Mouse (Mus musculus) ES-E14 (cell line): ENCODE data around the gene Slc25a33. TPM values are rescaled to one million over a fixed set of nuclear protein-coding genes. Genes with fewer than 3 reads are reported as not detected.

Source experiments
- DNase-seq: peaks from one replicate; pipeline ENCODE4 v3.0.0-alpha.2; 2013; ENCODE audit warnings: low read depth, low spot score
- H3K27ac ChIP-seq: 2 replicates; pipeline ENCODE4 v1.5.1; 2012; ENCODE audit warnings: low read depth, mild to moderate bottlenecking, low read length, moderate library complexity, mixed read lengths; ENCODE audit not compliant: poor library complexity, insufficient read depth, severe bottlenecking
- H3K36me3 ChIP-seq: 2 replicates; pipeline ENCODE4 v1.6.1; 2012; ENCODE audit warnings: mild to moderate bottlenecking, low read length, moderate library complexity, mixed read lengths; ENCODE audit not compliant: control insufficient read depth, poor library complexity, insufficient read depth, severe bottlenecking
- H3K4me1 ChIP-seq, 2 experiments: fragments of 150-350 bp in 1 of 2; sonication (generic) in 1 of 2; 2 replicates each; pipeline ENCODE4 v1.6.1; 2012; ENCODE audit warnings: low read length in 2 of 2, mild to moderate bottlenecking in 1 of 2, mixed read lengths in 1 of 2; ENCODE audit not compliant: control insufficient read depth in 2 of 2, insufficient read depth in 2 of 2, poor library complexity in 1 of 2
- H3K4me3 ChIP-seq, 2 experiments: fragments of 150-350 bp in 1 of 2; sonication (generic) in 1 of 2; 2 replicates each; pipeline ENCODE4 v1.5.1; 2012; ENCODE audit warnings: low read length in 2 of 2, low read depth in 1 of 2, mild to moderate bottlenecking in 1 of 2, mixed read lengths in 1 of 2; ENCODE audit not compliant: insufficient read depth in 1 of 2, poor library complexity in 1 of 2, severe bottlenecking in 1 of 2
- H3K9ac ChIP-seq: 2 replicates; pipeline ENCODE4 v1.6.1; 2012; ENCODE audit warnings: low read depth, mild to moderate bottlenecking, low read length, mixed read lengths; ENCODE audit not compliant: poor library complexity, insufficient read depth, severe bottlenecking
- H3K9me3 ChIP-seq: fragments of 150-350 bp; sonication (generic); 2 replicates; pipeline ENCODE4 v1.6.1; 2012; ENCODE audit warnings: low read depth, mild to moderate bottlenecking, low read length; ENCODE audit not compliant: control insufficient read depth, insufficient read depth
- CHD2 ChIP-seq: IDR thresholded peaks from 2 replicates; pipeline ENCODE4 v1.6.1; 2014; ENCODE audit warnings: mild to moderate bottlenecking, low read depth, low read length, inconsistent platforms
- HCFC1 ChIP-seq: IDR thresholded peaks from 2 replicates; pipeline ENCODE4 v1.6.1; 2012; ENCODE audit warnings: low read length, inconsistent platforms, borderline replicate concordance; ENCODE audit not compliant: insufficient read depth
- MAFK ChIP-seq: IDR thresholded peaks from 2 replicates; pipeline ENCODE4 v1.6.1; 2014; ENCODE audit warnings: mild to moderate bottlenecking, low read depth, low read length, inconsistent platforms; ENCODE audit not compliant: insufficient read depth
- ZC3H11A ChIP-seq: IDR thresholded peaks from 2 replicates; pipeline ENCODE4 v1.6.1; 2012; ENCODE audit warnings: low read depth, mild to moderate bottlenecking, inconsistent platforms, low read length, borderline replicate concordance
- ZNF384 ChIP-seq: IDR thresholded peaks from 2 replicates; pipeline ENCODE4 v1.6.1; 2012; ENCODE audit warnings: low read depth, low read length, inconsistent platforms
- in situ Hi-C, 2 experiments: fragments of 600-800 bp; cut with MboI; formaldehyde crosslinking; loops; one replicate each; pipeline ENCODE4 v1.15.1; 2025; ENCODE audit warnings: low sequenced_read_pairs in 2 of 2, inconsistent platforms in 1 of 2; ENCODE audit not compliant: unreplicated experiment in 2 of 2
- total RNA-seq: library from RNA; depleted of rRNA; stranded (reverse); fragments of 300-350 nt; gene quantifications from 2 replicates; pipeline ENCODE4 v1.2.3, GENCODE M21; 2012

The Slc25a33 gene
- total RNA-seq, 1 experiment = 12.2 TPM

GRCm38 (mm10) chr4:149775330-149775729 is 1.3 kb upstream of the Slc25a33 start:
- Histone ChIP-seq H3K4me3 (no peak overlapping the region), H3K27ac (no peak overlapping the region), H3K4me1 (peaks cover 2 to 14% of the 10 kb centered on the region in 2 experiments; a peak in 1 of 4 replicates), H3K36me3 (no peaks in the 10 kb centered on the region), H3K9ac (no peak overlapping the region), H3K9me3 (no peaks in the 10 kb centered on the region)
- TF ChIP-seq CHD2 = no peak
- no peak for TF ChIP-seq HCFC1
- TF ChIP-seq MAFK = no peak
- TF ChIP-seq ZC3H11A = no peak
- TF ChIP-seq ZNF384 = no peak
- DNase-seq = no peak
- in situ Hi-C loops = no loop called here

GRCm38 (mm10) chr4:149773408-149774093 is 526 bp downstream of the Slc25a33 start:
- Histone ChIP-seq H3K27ac (no peak overlapping the region), H3K4me1 (peaks cover 0 to 9% of the 10 kb centered on the region in 2 experiments; a peak in 1 of 4 replicates), H3K9ac (peak overlapping the region; percentile 88), H3K9me3 (no peaks in the 10 kb centered on the region), H3K36me3 (no peaks in the 10 kb centered on the region), H3K4me3 (peak overlapping the region; percentile 86 to 89)
- no peak for DNase-seq
- in situ Hi-C loops = no loop called here
- TF ChIP-seq ZC3H11A (no peak), MAFK (no peak), HCFC1 (no peak), ZNF384 (no peak), CHD2 (no peak)

GRCm38 (mm10) chr4:149772394-149772793 is 1.7 kb downstream of the Slc25a33 start:
- H3K27ac ChIP-seq = no peak overlapping the region
- H3K9me3 ChIP-seq = no peaks in the 10 kb centered on the region
- H3K4me1 ChIP-seq = peaks cover 0 to 8% of the 10 kb centered on the region in 2 experiments; a peak in 1 of 4 replicates
- no peaks in the 10 kb centered on the region for H3K36me3 ChIP-seq
- in situ Hi-C loops = no loop called here
- no peak overlapping the region for H3K4me3 ChIP-seq
- H3K9ac ChIP-seq = no peak overlapping the region
- TF ChIP-seq ZNF384 (no peak), ZC3H11A (no peak), CHD2 (no peak), HCFC1 (no peak), MAFK (no peak)
- DNase-seq = no peak

- Histone ChIP-seq H3K27ac (no peak overlapping the region), H3K4me3 (no peak overlapping the region), H3K4me1 (peaks cover 0 to 3% of the 10 kb centered on the region in 2 experiments; a peak in 1 of 4 replicates), H3K36me3 (peaks cover 13% of the 10 kb centered on the region; the same call in 1 of the 2 replicates), H3K9ac (no peak overlapping the region), H3K9me3 (no peaks in the 10 kb centered on the region)
- in situ Hi-C loops = no loop called here
- TF ChIP-seq MAFK (no peak), CHD2 (no peak), HCFC1 (no peak), ZC3H11A (no peak), ZNF384 (no peak)
- no peak for DNase-seq
Measured at GRCm38 (mm10) chr4:149765201-149765600, 8.9 kb downstream of the Slc25a33 start.

- H3K9ac ChIP-seq = no peak overlapping the region
- H3K4me3 ChIP-seq = no peak overlapping the region
- H3K4me1 ChIP-seq = peaks cover 0 to 13% of the 10 kb centered on the region in 2 experiments; a peak in 3 of 4 replicates
- no peak overlapping the region for H3K27ac ChIP-seq
- peaks cover 13% of the 10 kb centered on the region; the same call in 1 of the 2 replicates for H3K36me3 ChIP-seq
- H3K9me3 ChIP-seq = no peaks in the 10 kb centered on the region
- DNase-seq = no peak
- in situ Hi-C loops = no loop called here
- TF ChIP-seq HCFC1 (no peak), ZNF384 (no peak), ZC3H11A (no peak), MAFK (no peak), CHD2 (no peak)
Measured at GRCm38 (mm10) chr4:149763335-149763734, 10.7 kb downstream of the Slc25a33 start.
